Mouse (Mus musculus): ENCODE data around the gene Sparcl1.
A peak's percentile ranks its signal among the peaks of the same experiment; 100 is the strongest.

- TF ChIP-seq ZC3H11A (IDR thresholded peaks at IDR 0.05; ENCODE audit: borderline replicate concordance, low read depth, low read length) (no peak), CHD2 (IDR thresholded peaks at IDR 0.05; ENCODE audit: low read depth, low read length) (no peak), ZNF384 (IDR thresholded peaks at IDR 0.05; ENCODE audit: low read depth, low read length) (no peak), MAFK (IDR thresholded peaks at IDR 0.05; ENCODE audit: insufficient read depth, low read depth, low read length) (0 out of 2 replicates have a peak, but pooled peaks have one; percentile 40), HCFC1 (IDR thresholded peaks at IDR 0.05; ENCODE audit: borderline replicate concordance, insufficient read depth, low read length) (no peak)
Measured at GRCm38 (mm10) chr5:104072272-104072886, 41.2 kb downstream of the Sparcl1 start.
